Mouse (Mus musculus) spleen, adult 12 weeks (tissue): Measurements from ENCODE around the gene Pyy.

Source experiments
- DNase-seq: peaks from one replicate; pipeline ENCODE4 v3.0.0; 2022; ENCODE audit warnings: low spot score

Pyy gene

GRCm38 (mm10) chr11:102107732-102108131 lies at the start of gene Pyy:
Gene Pyy, minus strand, starts transcription at chr11:102107832.
- no peak for DNase-seq

- DNase-seq = no peak
These were observed 49.1 kb upstream of the Pyy start for GRCm38 (mm10) chr11:102156786-102157089.

- peak; percentile 72 for DNase-seq
These were observed 48.6 kb upstream of the Pyy start, which contains the start of gene Tmem101 for GRCm38 (mm10) chr11:102156039-102156785. Gene Tmem101, minus strand, starts transcription at chr11:102156404.

- DNase-seq = no peak
These were observed 39.8 kb upstream of the Pyy start for GRCm38 (mm10) chr11:102147213-102147989.

GRCm38 (mm10) chr11:102146531-102146930 lies 38.9 kb upstream of the Pyy start:
- DNase-seq = no peak

- no peak for DNase-seq
These were observed 38.4 kb upstream of the Pyy start for GRCm38 (mm10) chr11:102146005-102146404.

- DNase-seq = no peak
These were observed 37.9 kb upstream of the Pyy start, which contains the start of gene Nags for GRCm38 (mm10) chr11:102145471-102146001. Gene Nags, plus strand, starts transcription at chr11:102145513.

- no peak for DNase-seq
These were observed 37.4 kb upstream of the Pyy start for GRCm38 (mm10) chr11:102144957-102145470.

- no peak for DNase-seq
These were observed 34.7 kb upstream of the Pyy start for GRCm38 (mm10) chr11:102142355-102142754.

GRCm38 (mm10) chr11:102140508-102140907 lies 32.9 kb upstream of the Pyy start:
- peak; percentile 52 for DNase-seq

GRCm38 (mm10) chr11:102138447-102138740 lies 30.8 kb upstream of the Pyy start:
- peak; percentile 27 for DNase-seq

- DNase-seq = no peak
These were observed 30.2 kb upstream of the Pyy start for GRCm38 (mm10) chr11:102137625-102138446.

GRCm38 (mm10) chr11:102134516-102134915 lies 26.9 kb upstream of the Pyy start:
- DNase-seq = no peak

- no peak for DNase-seq
These were observed 9.8 kb upstream of the Pyy start for GRCm38 (mm10) chr11:102117386-102117785.

- no peak for DNase-seq
These were observed 8.6 kb upstream of the Pyy start for GRCm38 (mm10) chr11:102116241-102116640.

- DNase-seq = no peak
These were observed 3.9 kb upstream of the Pyy start for GRCm38 (mm10) chr11:102111576-102111975.

- DNase-seq = no peak
These were observed 721 bp downstream of the Pyy start for GRCm38 (mm10) chr11:102106911-102107310.

- peak; percentile 26 for DNase-seq
These were observed 5.0 kb downstream of the Pyy start for GRCm38 (mm10) chr11:102102485-102103258.

GRCm38 (mm10) chr11:102101219-102101618 lies 6.4 kb downstream of the Pyy start, which contains the start of gene Ppy:
Gene Ppy, minus strand, starts transcription at chr11:102101319.
- DNase-seq = no peak

GRCm38 (mm10) chr11:102096887-102097391 lies 10.7 kb downstream of the Pyy start:
- DNase-seq = peak; percentile 59

GRCm38 (mm10) chr11:102096446-102096845 lies 11.2 kb downstream of the Pyy start:
- DNase-seq = no peak
